Mouse (Mus musculus) megakaryocyte, embryonic 14.5 days (primary cell): ENCODE data around the gene Tmem175. TPM values are rescaled to one million over a fixed set of nuclear protein-coding genes. Genes with fewer than 3 reads are reported as not detected.

Source experiments
- H3K27me3 ChIP-seq: replicated peaks from 2 replicates; pipeline ENCODE3; 2012; ENCODE audit warnings: inconsistent platforms
- H3K36me3 ChIP-seq: replicated peaks from 2 replicates; pipeline ENCODE3; 2012; ENCODE audit warnings: low read length, inconsistent platforms, mixed read lengths
- H3K4me1 ChIP-seq: 2 replicates; pipeline ENCODE4 v1.6.1; 2012; ENCODE audit warnings: inconsistent platforms
- H3K4me3 ChIP-seq: replicated peaks from 2 replicates; pipeline ENCODE3; 2012; ENCODE audit warnings: moderate library complexity, mild to moderate bottlenecking, inconsistent platforms
- H3K9me3 ChIP-seq: 2 replicates; pipeline ENCODE4 v1.6.1; 2012; ENCODE audit warnings: inconsistent platforms
- FLI1 ChIP-seq: IDR thresholded peaks from 2 replicates; pipeline ENCODE4 v1.6.1; 2012; ENCODE audit warnings: low read length, inconsistent platforms, mixed read lengths
- GATA1 ChIP-seq: IDR thresholded peaks from 3 replicates; pipeline ENCODE4 v1.6.1; 2012; ENCODE audit warnings: mixed read lengths, low read length, inconsistent platforms, borderline replicate concordance
- polyA plus RNA-seq: library from polyadenylated mRNA; stranded (reverse); fragments of >175 nt; gene quantifications from 2 replicates; pipeline ENCODE4 v1.2.3, GENCODE M21; 2012; ENCODE audit warnings: low replicate concordance; ENCODE audit not compliant: insufficient read depth

Gene Tmem175
- polyA plus RNA-seq, 1 experiment: 2.8 TPM

- no peaks in the 10 kb centered on the region for H3K27me3 ChIP-seq
- H3K36me3 ChIP-seq: peaks cover 37% of the 10 kb centered on the region
- H3K9me3 ChIP-seq: no peaks in the 10 kb centered on the region
- H3K4me3 ChIP-seq: no peak overlapping the region
- H3K4me1 ChIP-seq: peaks cover 16% of the 10 kb centered on the region; the same call in 1 of the 2 replicates
- TF ChIP-seq GATA1 (no peak), FLI1 (no peak)
Observed at GRCm38 (mm10) chr5:108636172-108636571, 6.6 kb downstream of the Tmem175 start.

- Histone ChIP-seq H3K4me1 (no peaks in the 10 kb centered on the region), H3K36me3 (peaks cover 93% of the 10 kb centered on the region), H3K4me3 (no peak overlapping the region), H3K9me3 (no peaks in the 10 kb centered on the region), H3K27me3 (no peaks in the 10 kb centered on the region)
- TF ChIP-seq FLI1 (no peak), GATA1 (no peak)
Observed at GRCm38 (mm10) chr5:108643674-108644073, 14.1 kb downstream of the Tmem175 start.

- no peak for TF ChIP-seq FLI1
- TF ChIP-seq GATA1: no peak
- no peaks in the 10 kb centered on the region for H3K27me3 ChIP-seq
- H3K9me3 ChIP-seq: no peaks in the 10 kb centered on the region
- H3K4me1 ChIP-seq: no peaks in the 10 kb centered on the region
- H3K4me3 ChIP-seq: no peak overlapping the region
- H3K36me3 ChIP-seq: peaks cover 100% of the 10 kb centered on the region
Observed at GRCm38 (mm10) chr5:108645651-108646342, 16.2 kb downstream of the Tmem175 start.

GRCm38 (mm10) chr5:108646343-108646660 lies 16.7 kb downstream of the Tmem175 start:
- Histone ChIP-seq H3K4me1 (no peaks in the 10 kb centered on the region), H3K36me3 (peaks cover 100% of the 10 kb centered on the region), H3K27me3 (no peaks in the 10 kb centered on the region), H3K9me3 (no peaks in the 10 kb centered on the region), H3K4me3 (no peak overlapping the region)
- TF ChIP-seq GATA1: no peak
- TF ChIP-seq FLI1: no peak

GRCm38 (mm10) chr5:108647311-108647710 lies 17.7 kb downstream of the Tmem175 start:
- Histone ChIP-seq H3K4me3 (no peak overlapping the region), H3K4me1 (no peaks in the 10 kb centered on the region), H3K9me3 (no peaks in the 10 kb centered on the region), H3K27me3 (no peaks in the 10 kb centered on the region), H3K36me3 (peaks cover 100% of the 10 kb centered on the region)
- TF ChIP-seq FLI1 (no peak), GATA1 (no peak)

GRCm38 (mm10) chr5:108647820-108648465 lies 18.4 kb downstream of the Tmem175 start:
- Histone ChIP-seq H3K9me3 (no peaks in the 10 kb centered on the region), H3K4me1 (no peaks in the 10 kb centered on the region), H3K4me3 (no peak overlapping the region), H3K27me3 (no peaks in the 10 kb centered on the region), H3K36me3 (peaks cover 100% of the 10 kb centered on the region)
- TF ChIP-seq GATA1 (no peak), FLI1 (no peak)

- TF ChIP-seq GATA1 (no peak), FLI1 (no peak)
- Histone ChIP-seq H3K4me1 (no peaks in the 10 kb centered on the region), H3K4me3 (no peak overlapping the region), H3K9me3 (no peaks in the 10 kb centered on the region), H3K36me3 (peaks cover 100% of the 10 kb centered on the region), H3K27me3 (no peaks in the 10 kb centered on the region)
Observed at GRCm38 (mm10) chr5:108648937-108649576, 19.5 kb downstream of the Tmem175 start.

GRCm38 (mm10) chr5:108650341-108650740 lies 20.8 kb downstream of the Tmem175 start:
- Histone ChIP-seq H3K36me3 (peaks cover 100% of the 10 kb centered on the region), H3K9me3 (no peaks in the 10 kb centered on the region), H3K4me1 (no peaks in the 10 kb centered on the region), H3K4me3 (no peak overlapping the region), H3K27me3 (no peaks in the 10 kb centered on the region)
- TF ChIP-seq FLI1 (no peak), GATA1 (no peak)

GRCm38 (mm10) chr5:108651136-108651720 lies 21.7 kb downstream of the Tmem175 start:
- H3K36me3 ChIP-seq: peaks cover 100% of the 10 kb centered on the region
- TF ChIP-seq GATA1: no peak
- no peak for TF ChIP-seq FLI1

GRCm38 (mm10) chr5:108651823-108652222 lies 22.3 kb downstream of the Tmem175 start:
- peaks cover 100% of the 10 kb centered on the region for H3K36me3 ChIP-seq
- no peaks in the 10 kb centered on the region for H3K4me1 ChIP-seq
- H3K27me3 ChIP-seq: no peaks in the 10 kb centered on the region
- TF ChIP-seq GATA1: no peak
- TF ChIP-seq FLI1: no peak
- H3K4me3 ChIP-seq: no peak overlapping the region
- H3K9me3 ChIP-seq: no peaks in the 10 kb centered on the region

More at GRCm38 (mm10) chr5:108651136-108651720, 21.7 kb downstream of the Tmem175 start:
- Histone ChIP-seq H3K4me3 (no peak overlapping the region), H3K9me3 (no peaks in the 10 kb centered on the region), H3K4me1 (no peaks in the 10 kb centered on the region), H3K27me3 (no peaks in the 10 kb centered on the region)

GRCm38 (mm10) chr5:108653341-108653740 lies 23.8 kb downstream of the Tmem175 start:
- no peaks in the 10 kb centered on the region for H3K9me3 ChIP-seq
- H3K27me3 ChIP-seq: no peaks in the 10 kb centered on the region
- peaks cover 100% of the 10 kb centered on the region for H3K36me3 ChIP-seq
- H3K4me1 ChIP-seq: peaks cover 4% of the 10 kb centered on the region; the same call in 1 of the 2 replicates
- TF ChIP-seq FLI1 (no peak), GATA1 (no peak)
- no peak overlapping the region for H3K4me3 ChIP-seq
